Mouse (Mus musculus) heart, adult 10 weeks (tissue): ENCODE results near the gene Gramd1c. TPM values are rescaled to one million over a fixed set of nuclear protein-coding genes. Genes with fewer than 3 reads are reported as not detected.

Experiments
- polyA plus RNA-seq: library from polyadenylated mRNA; stranded (reverse); fragments of 350-450 nt; fragmentation: Illumina TruSeq; extraction: RNeasy Lipid Tissue Mini Kit (QIAGEN cat#74804); gene quantifications from one replicate; pipeline ENCODE4 v1.2.3, GENCODE M21; 2014; ENCODE audit warnings: low read depth, low replicate concordance

Gramd1c gene
- polyA plus RNA-seq, result 0.89 TPM

DNA sequence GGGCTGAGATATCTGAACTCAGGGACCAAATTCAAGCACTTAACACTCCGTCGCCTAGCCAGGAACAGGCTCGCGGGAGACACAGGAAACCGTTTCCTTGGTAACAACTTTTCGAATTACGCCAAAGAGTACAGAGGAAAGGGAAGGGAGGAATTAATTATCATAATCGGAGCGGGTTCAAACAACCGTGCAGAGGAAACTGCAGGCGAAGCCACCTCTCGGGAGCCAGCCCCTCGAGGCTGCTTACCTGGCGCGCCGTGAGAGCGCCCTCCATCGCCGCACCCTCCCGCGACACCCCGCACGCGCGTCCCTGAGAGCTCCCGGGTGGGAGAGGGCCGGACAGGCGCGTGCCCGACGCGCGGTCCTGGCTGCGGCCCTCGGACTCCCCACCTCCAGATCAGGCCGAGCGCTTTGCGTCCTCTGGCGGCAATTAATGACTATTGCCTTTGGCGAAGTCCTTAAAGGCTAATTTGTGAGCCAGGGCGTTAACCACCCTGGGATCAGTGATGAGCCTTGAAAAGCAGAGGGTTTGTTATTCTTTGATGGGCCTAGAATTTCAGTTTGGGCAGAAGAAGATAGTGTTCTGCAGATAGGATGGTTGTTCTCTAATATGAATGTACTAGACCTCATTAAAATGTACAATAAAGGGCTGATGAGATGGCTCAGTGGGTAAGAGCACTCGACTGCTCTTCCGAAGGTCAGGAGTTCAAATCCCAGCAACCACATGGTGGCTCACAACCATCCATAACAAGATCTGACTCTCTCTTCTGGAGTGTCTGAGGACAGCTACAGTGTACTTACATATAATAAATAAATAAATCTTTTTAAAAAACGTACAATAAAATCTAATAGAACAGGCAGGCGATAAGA lies at the start of gene Gramd1c:
Gramd1c (minus strand) TSS at position 321 of the 870 bp plus-strand sequence.

DNA sequence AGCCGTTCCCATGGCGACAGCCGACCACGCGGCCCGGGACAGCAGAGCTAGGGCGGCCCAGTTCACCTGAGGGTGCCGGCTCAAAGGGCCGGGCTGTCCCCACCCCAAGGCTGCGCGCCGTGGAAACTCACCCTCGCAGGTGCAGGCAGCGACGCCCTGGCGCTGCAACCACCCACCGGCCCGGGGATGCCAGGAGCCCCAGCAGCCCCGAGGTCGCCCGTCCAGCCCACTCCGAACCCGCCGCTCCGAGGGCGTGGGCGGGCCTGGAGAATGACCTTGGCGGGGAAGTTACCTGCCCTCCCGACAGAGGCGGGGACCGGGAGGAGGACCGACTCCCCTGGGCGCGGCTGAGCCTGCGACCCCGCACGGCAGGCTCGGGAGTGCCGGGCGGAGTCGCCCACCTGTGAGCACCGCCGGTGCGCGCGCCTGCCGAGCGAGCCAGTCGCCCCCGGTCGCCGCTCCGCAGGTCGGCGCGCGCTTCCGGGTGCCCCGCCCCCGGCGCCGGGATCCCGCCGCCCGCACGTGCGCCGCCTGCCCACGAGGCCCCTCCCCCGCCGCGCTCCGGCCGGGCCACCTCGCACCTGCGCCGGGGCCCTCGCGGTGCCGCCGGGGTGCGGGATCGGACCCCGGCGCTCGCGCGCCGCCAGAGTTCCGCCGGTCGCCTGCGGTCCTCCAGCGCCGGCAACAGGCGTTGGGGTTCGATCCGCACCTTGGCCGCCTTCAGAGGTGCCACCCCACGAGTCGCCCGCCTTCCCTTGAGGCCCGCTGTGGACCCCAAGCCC lies 83.6 kb downstream of the Gramd1c start, which contains the start of gene Zdhhc23:
Zdhhc23 (minus strand) TSS at position 464 of the 782 bp plus-strand sequence.

Other genes starting within 250 kb of the Gramd1c start
- gene Ccdc191, start 173.5 kb downstream of the Gramd1c start, polyA plus RNA-seq, result 3.1 TPM
- gene Qtrt2, start 136.5 kb downstream of the Gramd1c start, polyA plus RNA-seq, result 14.2 TPM
- gene Zdhhc23, start 83.6 kb downstream of the Gramd1c start, polyA plus RNA-seq, result 0.45 TPM
- gene Atp6v1a, start 76.4 kb upstream of the Gramd1c start, polyA plus RNA-seq, result 15.0 TPM
- gene Naa50, start 76.5 kb upstream of the Gramd1c start, polyA plus RNA-seq, result 40.4 TPM
- gene Usf3, start 109.9 kb upstream of the Gramd1c start, polyA plus RNA-seq, result 7.5 TPM